Mouse (Mus musculus): ENCODE results near the gene Mcl1.
A peak's percentile ranks its signal among the peaks of the same experiment; 100 is the strongest.
"Not testable (repeated sequence)": the region's sequence is repeated elsewhere in the genome, so short reads cannot be mapped to it uniquely, and the experiment has no call there.

Gene Mcl1

DNA sequence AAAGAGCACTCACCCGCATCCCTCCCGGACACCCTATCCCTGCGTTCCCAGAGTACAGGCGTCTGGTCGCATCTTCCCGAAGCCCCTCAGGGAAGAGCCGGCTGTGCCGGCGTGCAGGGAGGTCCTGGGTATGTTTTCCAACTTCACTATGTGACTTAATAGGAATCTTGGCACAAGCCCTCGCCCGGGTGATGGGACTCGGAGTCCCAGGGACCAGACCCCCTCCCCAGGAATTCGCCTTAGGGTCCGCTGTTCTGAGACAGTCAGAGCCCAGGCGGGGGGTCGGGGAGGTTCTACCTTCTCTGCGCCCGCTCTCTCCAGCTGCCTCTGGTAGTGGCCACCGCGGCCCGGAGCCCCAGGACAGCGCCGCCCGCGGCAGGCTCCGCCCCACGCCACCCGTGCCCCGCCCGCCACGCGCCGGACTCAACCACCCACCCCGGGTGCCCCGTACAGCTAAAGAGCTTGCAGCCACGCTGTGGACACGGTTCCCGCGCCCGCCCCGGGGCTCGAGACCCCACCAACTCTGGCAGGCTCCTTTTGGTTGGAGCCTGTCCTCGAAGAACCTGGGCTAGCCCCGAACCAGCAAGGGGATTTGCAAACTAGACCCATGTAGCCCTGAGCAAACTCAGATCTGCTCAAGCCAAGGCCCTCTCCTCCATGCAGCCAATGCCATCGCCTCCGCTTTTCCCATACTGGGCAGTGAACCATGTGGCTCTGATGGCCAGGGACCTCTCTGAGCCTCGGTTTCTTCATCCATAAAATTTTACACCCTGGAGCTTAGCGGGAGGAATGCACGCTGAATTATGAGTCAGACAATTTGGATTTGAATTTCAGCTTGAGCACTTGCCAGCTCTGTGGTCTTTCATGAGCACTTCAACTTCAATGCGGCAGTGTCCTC is 29.2 kb downstream of the Mcl1 start, which contains the start of gene Adamtsl4:
Gene Adamtsl4 (minus strand): TSS at position 394 of the 898 bp plus-strand sequence.
- peak; percentile 74 to 82 for DNase-seq

DNA sequence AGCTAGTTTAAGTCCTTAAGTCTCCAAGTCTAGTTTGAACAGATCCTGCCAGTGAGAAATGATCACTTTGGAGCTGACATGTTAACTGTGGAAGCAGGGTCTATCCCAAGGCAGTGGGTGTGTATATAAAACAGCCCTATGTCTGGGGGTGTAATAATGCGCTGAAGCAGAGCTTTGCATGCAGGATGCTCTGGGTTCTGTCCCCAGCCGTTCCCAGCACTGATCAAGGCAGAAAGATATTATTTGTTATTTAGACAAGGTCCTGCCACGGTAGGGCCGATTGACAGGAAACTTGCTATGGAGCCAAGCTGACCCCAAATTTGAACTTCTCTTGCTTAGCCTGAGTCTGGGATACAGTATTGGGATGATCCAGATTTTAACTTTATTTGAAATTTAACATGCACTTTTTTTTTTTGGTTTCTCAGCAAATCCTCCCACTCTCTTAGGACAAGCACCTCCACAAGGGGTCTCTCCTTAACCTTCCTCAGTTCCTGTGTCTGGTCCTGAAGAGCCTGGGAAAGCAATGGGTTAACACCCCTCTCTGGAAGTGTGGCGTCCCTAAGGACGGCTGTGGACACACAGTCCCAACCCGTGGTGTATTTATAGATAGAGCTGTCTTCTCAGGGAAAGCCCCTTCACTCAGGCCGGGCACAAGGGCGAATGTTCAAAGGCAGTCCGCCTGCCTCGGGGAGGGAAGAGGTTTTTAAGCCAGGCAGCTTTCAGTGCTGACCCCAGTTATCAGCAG is 30.8 kb downstream of the Mcl1 start:
- DNase-seq, result peak in 1 of 2 experiments; percentile 48

DNA sequence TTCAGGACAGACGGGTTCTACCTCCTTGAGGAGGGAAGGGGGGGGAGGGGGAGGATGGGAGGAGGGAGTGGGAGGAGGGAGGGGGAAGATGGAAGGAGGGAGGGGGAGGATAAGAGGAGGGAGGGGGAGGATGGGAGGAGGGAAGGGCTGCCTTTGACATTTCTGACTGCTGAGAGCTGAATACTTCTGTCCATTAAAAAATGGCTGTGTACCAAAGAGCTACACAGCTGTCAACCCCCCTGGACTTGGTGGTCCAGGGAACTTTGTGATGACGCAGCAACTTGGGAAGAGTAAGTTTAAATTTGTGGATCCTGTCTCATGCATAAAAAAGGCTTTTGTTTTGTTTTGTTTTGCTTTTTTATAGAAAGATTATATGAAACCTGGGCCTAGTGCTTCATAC is 31.4 kb downstream of the Mcl1 start:
- DNase-seq, result no peak

DNA sequence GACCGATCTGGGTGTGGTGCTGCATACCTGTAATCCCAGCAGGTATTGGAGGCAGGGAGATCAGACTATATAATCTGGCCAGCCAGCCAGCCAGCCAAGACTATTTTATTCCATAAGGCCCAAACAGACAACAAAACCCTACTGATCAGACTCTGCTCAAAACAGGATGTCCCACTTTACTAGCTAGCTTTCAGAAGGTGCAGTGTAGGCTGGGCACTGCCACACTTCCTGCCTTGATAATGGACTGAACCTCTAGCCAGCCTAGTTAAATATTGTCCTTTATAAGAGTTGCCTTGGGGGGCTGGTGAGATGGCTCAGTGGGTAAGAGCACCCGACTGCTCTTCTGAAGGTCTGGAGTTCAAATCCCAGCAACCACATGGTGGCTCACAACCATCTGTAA is 32.0 kb downstream of the Mcl1 start:
- not testable (repeated sequence) for DNase-seq

DNA sequence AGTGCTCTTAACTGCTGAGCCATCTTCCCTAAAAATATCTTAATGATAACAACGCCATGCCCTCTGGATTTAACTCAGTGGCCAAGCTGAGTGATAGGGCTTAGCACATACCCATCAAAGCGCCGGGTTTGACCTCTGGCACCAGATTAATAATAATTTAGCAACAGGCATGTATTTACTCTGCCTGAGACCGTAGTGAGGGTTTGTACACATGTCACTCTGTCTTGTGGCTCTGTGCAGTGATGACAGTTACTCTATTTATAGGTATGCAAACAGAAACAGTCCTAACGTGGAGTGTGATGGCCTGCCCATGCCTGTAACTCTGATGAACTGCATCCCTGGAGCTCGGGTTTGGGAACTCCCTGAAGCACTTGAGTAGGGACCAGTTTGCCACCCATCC is 34.1 kb downstream of the Mcl1 start:
- no peak for DNase-seq

DNA sequence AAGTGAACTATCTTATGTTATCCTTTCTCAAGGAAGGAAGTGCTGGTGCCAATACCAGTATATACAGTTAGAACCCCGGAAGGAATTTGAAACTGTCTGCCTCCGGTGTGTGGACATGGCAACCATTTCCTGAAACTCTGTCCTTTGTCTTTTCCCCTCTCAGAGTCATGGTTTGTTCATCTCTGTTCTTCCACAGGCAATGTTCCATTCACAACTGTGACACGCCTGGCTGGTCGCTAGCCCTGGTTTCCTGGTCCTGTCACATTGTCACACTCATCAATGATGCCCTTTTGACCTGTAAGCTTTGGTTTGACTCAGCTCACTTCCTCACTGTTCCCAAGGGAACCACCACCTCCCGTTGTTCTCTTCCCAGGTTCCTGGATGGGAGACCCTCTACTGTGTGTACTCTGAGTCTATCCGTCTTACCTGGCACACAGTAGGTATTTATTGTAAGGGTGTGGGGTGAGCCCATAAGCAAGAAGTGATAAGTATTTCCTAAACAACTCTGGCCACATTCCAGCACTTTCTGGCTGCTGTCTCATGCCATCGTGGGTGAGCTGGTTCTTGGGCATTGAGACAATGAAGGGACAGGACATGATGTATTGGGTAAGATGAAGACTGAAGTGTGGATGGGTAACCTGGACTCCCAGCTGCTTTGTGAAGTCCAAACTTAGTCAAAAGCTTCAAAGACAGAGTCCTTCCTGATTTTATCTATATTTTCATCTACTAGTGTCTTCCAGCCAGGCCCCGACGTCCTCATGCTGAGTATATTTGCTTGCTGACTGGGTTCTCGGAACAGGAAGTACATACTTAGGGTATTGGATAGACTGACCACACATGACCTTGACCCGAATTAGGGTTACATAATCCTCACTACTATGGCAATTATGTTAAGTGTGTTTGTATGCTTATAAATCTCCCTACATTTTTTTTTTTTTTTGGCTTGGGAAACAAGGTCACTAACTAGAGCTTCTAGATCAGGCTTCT is 35.5 kb downstream of the Mcl1 start:
- DNase-seq, result peak; percentile 25 to 64

DNA sequence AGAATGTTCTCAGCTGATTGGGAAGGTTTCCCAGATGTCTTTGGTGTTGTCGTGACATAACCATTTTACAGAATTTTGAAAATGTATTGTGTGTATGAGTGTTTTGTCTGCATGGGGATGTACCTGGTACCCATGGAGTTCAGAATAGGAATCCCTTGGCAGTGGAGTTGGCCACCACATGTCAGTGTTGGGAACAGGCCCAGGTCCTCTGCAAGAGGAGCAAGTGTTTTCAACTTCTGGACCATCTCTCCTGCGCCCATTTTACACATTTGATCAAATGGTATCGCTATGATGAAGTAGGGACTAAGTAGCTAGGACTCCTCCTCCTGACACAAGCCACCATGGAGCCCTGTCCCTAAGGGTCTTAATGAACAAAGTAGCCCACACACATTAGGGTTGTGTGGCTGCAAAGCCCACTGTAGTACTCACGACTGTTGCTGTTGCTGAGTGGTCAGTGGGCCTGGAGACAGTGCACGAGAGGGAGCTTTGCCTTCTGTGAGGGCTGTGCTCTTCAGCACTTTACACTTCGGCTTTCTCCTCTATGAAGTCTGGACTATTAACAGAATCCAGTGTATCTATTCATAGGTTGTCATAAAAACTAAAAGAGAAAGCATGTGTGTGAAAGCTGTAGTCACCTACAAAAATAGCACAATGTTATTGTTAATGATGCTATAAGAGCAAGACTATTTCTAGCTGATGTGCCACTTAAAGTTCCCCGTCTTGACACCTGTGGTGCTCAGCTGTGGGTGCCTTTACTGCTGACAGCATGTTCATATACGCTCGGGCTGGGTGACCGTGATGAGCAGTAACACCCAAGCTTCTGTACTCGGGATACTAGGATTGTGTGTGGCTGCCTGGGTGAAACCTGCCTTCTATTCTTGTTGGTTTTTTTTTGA is 36.5 kb downstream of the Mcl1 start:
- DNase-seq, result no peak

DNA sequence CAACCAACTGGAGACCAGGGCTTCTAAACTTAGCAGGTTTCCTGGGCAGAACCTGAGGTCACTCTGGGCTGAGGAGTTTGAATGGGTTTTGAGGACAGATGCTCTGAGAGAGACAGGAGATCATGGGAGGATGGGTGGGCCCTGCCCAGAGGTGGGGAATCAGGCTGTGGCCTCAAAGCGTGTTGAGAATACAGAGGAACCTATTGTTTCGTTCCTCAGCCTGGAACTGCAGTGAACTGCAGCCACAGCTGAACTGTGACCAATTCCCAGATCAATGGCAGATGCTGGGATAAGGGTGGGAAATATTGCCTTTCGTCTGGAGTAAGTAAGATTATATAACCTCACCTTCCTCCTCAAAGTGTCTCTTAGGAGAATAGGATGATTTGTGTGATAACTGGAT is 37.2 kb downstream of the Mcl1 start:
- DNase-seq, result no peak

DNA sequence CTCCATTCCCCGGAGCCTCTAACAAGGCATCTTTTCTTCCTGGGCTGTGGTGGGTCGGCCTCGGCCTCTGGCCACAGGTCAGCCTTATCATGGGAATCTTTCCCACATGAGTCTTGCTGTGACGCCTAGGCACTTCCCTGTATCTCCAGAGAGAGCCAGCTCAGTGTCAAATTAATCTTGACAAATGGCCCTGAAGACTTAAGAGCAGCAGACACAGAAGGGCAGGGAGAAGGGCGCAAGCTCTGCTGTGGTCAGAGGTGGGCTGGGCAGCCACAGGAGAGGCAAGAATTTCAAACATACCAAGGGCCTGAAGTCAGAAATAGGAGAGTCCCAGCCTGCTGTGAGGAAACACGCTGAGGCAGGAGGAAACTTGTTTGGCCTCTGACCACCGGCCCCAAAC is 37.8 kb downstream of the Mcl1 start:
- peak; percentile 45 to 62 for DNase-seq

DNA sequence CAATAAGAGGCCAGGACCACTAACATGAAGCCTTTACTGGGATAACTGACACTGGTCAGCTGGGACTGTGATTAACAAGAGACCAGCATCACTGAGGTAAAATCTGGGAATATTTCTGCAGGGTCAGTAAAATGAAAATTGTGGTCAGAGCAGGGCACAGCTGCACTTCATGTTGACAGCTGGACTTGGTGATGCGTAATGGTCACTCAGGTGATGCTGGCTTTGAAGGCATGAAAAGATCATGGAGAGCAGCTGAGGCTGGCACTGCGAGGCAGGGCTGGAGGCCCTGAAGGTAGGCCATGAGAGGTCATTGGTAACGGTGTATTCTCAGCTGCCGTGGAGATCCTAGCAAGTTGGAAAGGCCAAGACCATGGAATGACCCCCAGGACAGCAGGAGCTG is 39.7 kb downstream of the Mcl1 start:
- no peak for DNase-seq

DNA sequence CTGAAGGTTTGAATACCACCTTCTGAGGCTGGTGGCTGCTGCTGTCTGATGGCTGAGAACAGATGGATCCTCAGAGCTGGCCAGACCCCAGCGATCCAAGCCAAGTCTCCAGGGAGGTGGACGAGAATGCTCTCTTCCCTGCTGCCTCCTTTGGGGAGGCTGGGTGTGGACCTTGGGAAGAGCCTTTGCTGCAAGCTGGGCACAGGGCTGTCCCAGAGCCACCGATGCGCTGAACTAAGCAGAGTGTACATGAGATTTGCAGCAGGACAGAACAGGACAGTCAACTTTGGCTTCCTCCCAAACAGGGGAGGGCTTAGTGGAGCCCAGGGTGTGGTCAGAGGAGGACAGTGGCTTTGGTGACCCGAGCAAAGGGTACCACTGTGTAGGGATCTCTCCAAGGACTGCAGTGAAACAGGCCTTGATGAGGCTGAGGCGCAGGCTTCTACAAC is 41.7 kb downstream of the Mcl1 start:
- peak; percentile 20 to 48 for DNase-seq

DNA sequence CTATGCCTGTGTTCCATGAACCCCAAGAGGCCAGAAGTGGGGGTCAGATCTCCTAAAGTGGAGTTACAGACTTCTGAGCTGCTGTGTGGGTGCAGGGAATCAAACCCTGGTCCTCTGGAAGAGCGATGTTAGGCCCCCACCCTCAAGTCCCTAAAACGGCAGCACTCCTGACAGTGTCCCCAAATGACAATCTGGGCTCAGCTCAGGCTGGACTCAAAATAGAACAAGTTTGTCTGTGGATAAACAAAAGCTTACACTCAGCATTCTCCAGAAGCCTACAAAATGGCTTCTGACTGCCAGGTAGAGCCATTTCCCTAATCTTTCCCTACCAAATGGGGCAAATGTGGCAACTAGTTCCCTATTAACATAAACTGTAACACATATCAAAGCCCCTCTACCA is 42.5 kb downstream of the Mcl1 start:
- DNase-seq, result no peak

DNA sequence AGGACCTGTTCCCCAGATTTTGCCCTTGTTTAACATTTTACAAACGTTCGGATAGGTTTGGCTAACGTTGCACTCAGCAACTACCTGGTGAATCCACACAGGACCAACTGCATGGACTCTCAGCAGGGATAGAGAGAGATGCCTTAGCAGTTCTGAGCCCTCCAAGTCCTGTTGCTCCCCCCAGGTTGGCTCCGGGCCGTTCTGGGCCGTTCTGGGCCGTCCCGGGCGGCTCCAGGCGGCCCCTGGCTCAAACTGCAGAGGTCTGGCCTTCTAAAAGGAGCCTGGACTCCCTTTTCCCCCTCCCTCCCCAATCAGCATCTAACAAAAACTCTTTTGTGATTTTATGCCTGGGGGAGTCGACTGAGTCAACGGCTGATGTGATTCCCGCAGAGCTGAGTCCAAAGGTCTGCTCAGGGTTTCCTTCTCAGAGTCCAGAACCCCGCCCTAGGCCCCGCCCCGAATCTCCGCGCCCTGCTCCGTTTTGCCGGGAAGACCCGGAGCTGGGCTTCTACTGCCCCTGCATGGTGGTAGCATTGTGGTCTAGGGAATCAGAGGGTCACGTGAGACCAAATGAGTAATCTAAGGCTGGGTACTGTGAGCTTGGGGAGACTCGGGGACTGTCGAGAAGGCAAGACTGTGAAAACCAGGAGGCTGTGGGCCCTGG is 43.4 kb downstream of the Mcl1 start:
- DNase-seq, result peak; percentile 89 to 92

DNA sequence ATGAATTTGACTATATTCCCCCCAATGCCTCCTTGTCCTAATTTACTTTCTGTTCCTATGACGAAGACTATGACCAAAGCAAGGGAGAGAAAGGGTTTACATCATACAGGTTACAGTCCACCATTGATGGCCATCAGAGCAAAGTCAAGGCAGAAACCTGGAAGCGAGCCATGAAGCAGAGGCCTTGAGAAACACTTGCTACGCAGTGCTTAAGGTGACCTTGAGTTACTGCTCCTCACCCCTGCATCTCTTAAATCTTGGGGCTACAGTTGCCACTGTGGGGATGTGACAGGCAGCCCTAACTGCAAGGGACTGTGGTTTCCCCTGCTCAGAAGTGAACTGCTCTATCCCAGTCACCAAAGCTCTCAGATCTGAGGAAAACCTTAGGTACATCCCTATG is 44.7 kb downstream of the Mcl1 start:
- DNase-seq, result peak in 1 of 2 experiments; percentile 44

DNA sequence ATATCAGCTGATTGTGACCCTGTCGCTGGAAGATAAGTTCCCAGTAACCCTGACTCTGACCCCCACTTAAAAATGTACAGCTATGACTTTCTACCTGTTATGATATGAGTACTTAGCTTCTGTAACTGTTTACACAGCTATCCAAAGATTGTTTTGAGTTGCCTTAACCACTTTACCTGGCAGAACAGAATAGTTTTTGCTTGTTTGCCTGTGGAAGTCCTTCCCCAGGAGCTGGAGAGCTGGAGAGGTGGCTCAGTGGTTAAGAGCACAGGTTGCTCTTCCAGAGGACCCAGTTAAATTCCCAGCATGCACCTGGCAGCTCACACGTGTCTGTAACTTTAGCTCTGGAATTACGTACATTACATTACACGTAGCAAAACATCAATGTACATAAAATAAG is 46.0 kb downstream of the Mcl1 start:
- DNase-seq, result no peak

DNA sequence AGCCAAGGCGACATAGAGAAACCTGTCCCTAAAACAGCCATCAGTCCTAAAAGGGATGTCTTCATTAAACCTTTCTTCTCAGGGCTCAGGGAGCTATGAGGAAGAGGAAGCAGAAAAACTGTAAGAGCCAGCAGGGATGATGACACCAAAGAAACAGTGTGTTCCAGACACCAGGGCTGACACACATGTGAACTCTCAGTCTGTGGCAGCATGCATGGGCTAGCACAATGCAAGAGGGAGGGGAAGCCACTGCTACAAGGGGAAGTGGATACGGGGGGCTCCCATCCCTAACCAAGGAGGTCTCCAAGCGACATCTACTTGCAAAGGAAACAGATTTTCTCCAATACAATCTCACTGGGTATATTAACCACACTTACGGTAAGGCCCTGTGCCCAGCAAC is 47.7 kb downstream of the Mcl1 start:
- no peak for DNase-seq

DNA sequence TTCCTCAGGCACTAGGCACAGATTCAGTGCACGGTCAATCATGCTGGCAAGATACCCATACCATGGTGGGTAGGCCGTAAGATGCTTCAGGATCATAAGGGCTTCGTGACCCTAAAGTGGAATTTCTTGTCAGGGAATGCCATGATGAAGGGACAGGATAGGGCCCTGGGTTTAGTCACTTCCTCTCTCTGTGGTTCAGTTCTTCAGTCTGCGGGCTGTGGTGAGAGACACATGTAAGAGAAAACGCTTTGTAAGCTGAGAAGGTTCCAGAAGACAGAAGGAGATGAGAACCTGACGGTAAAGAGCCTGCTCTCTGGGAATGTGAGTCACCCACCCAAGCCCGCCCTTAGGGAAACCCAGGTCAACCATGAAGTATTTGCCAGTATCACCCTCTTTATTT is 48.9 kb downstream of the Mcl1 start:
- no peak for DNase-seq

DNA sequence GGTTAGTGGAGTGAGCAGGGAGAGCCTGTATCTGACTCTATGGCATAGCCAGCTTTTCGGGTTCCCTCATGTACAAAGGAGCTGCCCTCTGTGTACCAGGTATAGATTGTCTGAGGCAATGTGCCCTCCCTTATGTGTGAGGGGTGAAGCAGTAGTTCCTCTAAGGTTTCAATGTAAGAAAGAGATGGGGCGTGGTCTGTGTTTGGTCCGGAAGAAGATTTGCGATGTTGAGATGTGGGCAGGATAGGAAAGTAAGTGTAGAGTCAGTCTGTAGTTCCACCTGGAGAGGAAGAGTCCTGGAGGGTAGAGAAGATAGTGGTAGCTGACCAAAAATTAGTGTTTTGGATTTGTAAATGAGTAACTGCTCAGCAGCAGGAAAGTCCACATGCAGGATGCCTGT is 50.5 kb downstream of the Mcl1 start:
- DNase-seq, result no peak

DNA sequence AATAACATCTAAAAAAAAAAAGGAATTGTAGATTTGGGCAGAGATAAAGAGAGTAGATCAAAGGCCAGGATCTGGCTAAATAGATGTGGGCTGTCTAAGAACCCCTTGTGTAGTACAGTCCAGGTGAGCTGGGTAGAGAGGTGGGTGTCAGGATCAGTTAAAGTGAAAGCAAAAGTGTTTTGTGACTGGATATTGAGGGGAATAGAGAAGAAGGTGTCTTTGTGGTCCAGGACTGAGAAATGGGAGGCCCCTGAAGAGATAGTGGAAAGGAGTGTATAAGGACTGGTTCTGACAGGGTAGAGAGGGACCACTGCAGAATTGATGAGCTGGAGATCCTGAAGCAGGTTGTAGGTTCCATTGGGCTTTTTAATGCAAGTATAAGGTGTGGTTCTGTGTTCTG is 51.4 kb downstream of the Mcl1 start:
- DNase-seq, result no peak
